Mouse (Mus musculus) liver, postnatal 0 days (tissue): ENCODE data around the gene Rho. TPM values are rescaled to one million over a fixed set of nuclear protein-coding genes. Genes with fewer than 3 reads are reported as not detected.
A peak's percentile ranks its signal among the peaks of the same experiment; 100 is the strongest.

Experiments used
- ATAC-seq: fragments of 200-750 bp; cut with Nextera tagmentation; 2 replicates; pipeline ENCODE4 v1.8.0; 2017; ENCODE audit warnings: mild to moderate bottlenecking, moderate library complexity
- DNase-seq: peaks from one replicate; pipeline ENCODE4 v3.0.0-alpha.2; 2016
- H3K27ac ChIP-seq: fragments of 300-500 bp; sonication (generic); 2 replicates; pipeline ENCODE4 v1.5.1; 2014; ENCODE audit warnings: antibody characterized with exemption, moderate library complexity, mild to moderate bottlenecking, low read depth
- H3K27me3 ChIP-seq: fragments of 300-500 bp; sonication (generic); 2 replicates; pipeline ENCODE4 v1.6.1; 2014; ENCODE audit warnings: low read length, control low read depth, mixed read lengths; ENCODE audit not compliant: insufficient read depth
- H3K36me3 ChIP-seq: fragments of 300-500 bp; sonication (generic); replicated peaks from 2 replicates; pipeline ENCODE4 v1.6.1; 2014; ENCODE audit warnings: mild to moderate bottlenecking, control low read depth, low read length, moderate library complexity, mixed read lengths; ENCODE audit not compliant: insufficient read depth
- H3K4me1 ChIP-seq: fragments of 300-500 bp; sonication (generic); 2 replicates; pipeline ENCODE4 v1.6.1; 2014; ENCODE audit warnings: antibody characterized with exemption, mild to moderate bottlenecking, control low read depth; ENCODE audit not compliant: insufficient read depth
- H3K4me2 ChIP-seq: fragments of 300-500 bp; sonication (generic); 2 replicates; pipeline ENCODE4 v1.6.1; 2014; ENCODE audit warnings: low read depth, mild to moderate bottlenecking, low read length, moderate library complexity, mixed read lengths
- H3K4me3 ChIP-seq: fragments of 300-500 bp; sonication (generic); 2 replicates; pipeline ENCODE4 v1.5.1; 2014; ENCODE audit warnings: low read depth, low read length
- H3K9ac ChIP-seq: fragments of 300-500 bp; sonication (generic); replicated peaks from 2 replicates; pipeline ENCODE4 v1.6.1; 2014; ENCODE audit warnings: mild to moderate bottlenecking, moderate library complexity
- H3K9me3 ChIP-seq: fragments of 300-500 bp; sonication (generic); 2 replicates; pipeline ENCODE4 v1.6.1; 2016; ENCODE audit warnings: mild to moderate bottlenecking, control low read depth, low read length, mixed read lengths
- CTCF ChIP-seq: sonication (generic); IDR thresholded peaks from 2 replicates; pipeline ENCODE4 v1.5.1; 2016; ENCODE audit warnings: antibody characterized with exemption, low read depth
- EP300 ChIP-seq: IDR thresholded peaks from 2 replicates; pipeline ENCODE4 v1.6.1; 2016; ENCODE audit warnings: antibody characterized with exemption, low read depth, mild to moderate bottlenecking
- WGBS: fragments of 180-500 bp; shearing (Covaris S2); extraction: QIAGEN DNeasy Blood & Tissue Kit; methylation state at CpG from one replicate; pipeline ENCODE4 v1.1.7; 2014; ENCODE audit not compliant: insufficient replicate concordance; 5-methylcytosine and 5-hydroxymethylcytosine counted together
- polyA plus RNA-seq: library from polyadenylated mRNA; unstranded; fragments of >200 nt; fragmentation: Nextera tagmentation; extraction: Ambion mirVana; gene quantifications from 2 replicates; pipeline ENCODE4 v1.2.1, GENCODE M21; 2015

Rho gene
- not detected in 2 replicates for polyA plus RNA-seq

- no peaks in the 10 kb centered on the region for H3K36me3 ChIP-seq
- no peaks in the 10 kb centered on the region for H3K27me3 ChIP-seq
- no peak within 1 kb of the TSS for H3K4me3 ChIP-seq
- ATAC-seq: no peak
- no peak within 1 kb of the TSS for H3K27ac ChIP-seq
- H3K4me2 ChIP-seq: no peak within 1 kb of the TSS
- TF ChIP-seq EP300 (no peak), CTCF (no peak)
- H3K9ac ChIP-seq: no peak within 1 kb of the TSS
- 80% methylated on average over 14 of the region's 14 CpGs for WGBS
- H3K4me1 ChIP-seq: no peaks in the 10 kb centered on the region
- no peaks in the 10 kb centered on the region for H3K9me3 ChIP-seq
- DNase-seq: no peak
These were observed at the start of gene Rho for GRCm38 (mm10) chr6:115931639-115932038. TSS of gene Rho (plus strand) at chr6:115931748.

GRCm38 (mm10) chr6:115884018-115884417, 47.5 kb upstream of the Rho start:
- Histone ChIP-seq H3K4me1 (peaks cover 12% of the 10 kb centered on the region), H3K27me3 (no peaks in the 10 kb centered on the region), H3K4me2 (no peak overlapping the region), H3K36me3 (no peaks in the 10 kb centered on the region), H3K9ac (no peak overlapping the region), H3K9me3 (no peaks in the 10 kb centered on the region), H3K27ac (no peak overlapping the region), H3K4me3 (no peak overlapping the region)
- DNase-seq: no peak
- TF ChIP-seq CTCF (no peak), EP300 (no peak)
- ATAC-seq: 0 out of 2 replicates have a peak, but pooled peaks have one; percentile 12

GRCm38 (mm10) chr6:115886894-115887293, 44.7 kb upstream of the Rho start:
- H3K4me3 ChIP-seq: no peak overlapping the region
- H3K27ac ChIP-seq: no peak overlapping the region
- peak; percentile 51 for ATAC-seq
- 20% methylated on average over 4 of the region's 4 CpGs for WGBS
- TF ChIP-seq EP300 (no peak), CTCF (no peak)
- H3K9me3 ChIP-seq: no peaks in the 10 kb centered on the region
- no peaks in the 10 kb centered on the region for H3K36me3 ChIP-seq
- peaks cover 8% of the 10 kb centered on the region for H3K4me1 ChIP-seq
- H3K9ac ChIP-seq: no peak overlapping the region
- H3K4me2 ChIP-seq: no peak overlapping the region
- no peak for DNase-seq
- no peaks in the 10 kb centered on the region for H3K27me3 ChIP-seq

DNA sequence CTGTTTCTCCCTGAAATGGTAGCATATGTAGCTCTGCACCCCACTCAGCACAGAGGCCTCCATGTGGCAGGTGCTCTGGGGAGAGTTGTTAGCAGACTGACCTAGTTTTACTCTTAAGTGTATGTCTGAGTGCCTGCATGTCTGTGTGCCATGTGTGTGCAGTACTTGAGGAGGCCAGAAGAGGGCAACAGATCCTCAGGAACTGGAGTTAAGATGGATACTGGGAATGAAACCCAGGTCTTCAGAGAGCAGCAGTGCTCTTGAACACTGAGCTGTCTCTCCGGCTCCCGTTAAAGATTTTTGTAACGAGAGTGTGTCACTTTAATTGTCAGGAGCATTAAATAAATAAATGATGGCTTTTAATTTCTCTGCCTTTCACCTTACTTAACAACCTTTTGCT, 43.3 kb upstream of the Rho start:
- 90% methylated on average over 3 of the region's 3 CpGs for WGBS
- Histone ChIP-seq H3K4me1 (peaks cover 8% of the 10 kb centered on the region), H3K9ac (no peak overlapping the region), H3K9me3 (no peaks in the 10 kb centered on the region), H3K36me3 (no peaks in the 10 kb centered on the region), H3K27ac (no peak overlapping the region), H3K27me3 (no peaks in the 10 kb centered on the region), H3K4me3 (no peak overlapping the region), H3K4me2 (no peak overlapping the region)
- TF ChIP-seq EP300: no peak
- TF ChIP-seq CTCF: peak; percentile 71
- ATAC-seq: no peak
- peak; percentile 48 for DNase-seq

GRCm38 (mm10) chr6:115890601-115891000, 40.9 kb upstream of the Rho start:
- Histone ChIP-seq H3K4me1 (peaks cover 8% of the 10 kb centered on the region), H3K4me3 (no peak overlapping the region), H3K9ac (no peak overlapping the region), H3K27me3 (no peaks in the 10 kb centered on the region), H3K27ac (no peak overlapping the region), H3K4me2 (no peak overlapping the region), H3K9me3 (no peaks in the 10 kb centered on the region), H3K36me3 (no peaks in the 10 kb centered on the region)
- TF ChIP-seq CTCF: no peak
- no peak for TF ChIP-seq EP300
- no peak for DNase-seq
- WGBS: 75% methylated on average over 8 of the region's 8 CpGs
- no peak for ATAC-seq

- Histone ChIP-seq H3K4me3 (no peak overlapping the region), H3K4me2 (no peak overlapping the region), H3K36me3 (no peaks in the 10 kb centered on the region), H3K27ac (no peak overlapping the region), H3K9ac (no peak overlapping the region), H3K4me1 (peaks cover 8% of the 10 kb centered on the region), H3K9me3 (no peaks in the 10 kb centered on the region), H3K27me3 (no peaks in the 10 kb centered on the region)
- DNase-seq (no peak), ATAC-seq (no peak)
- 74% methylated on average over 6 of the region's 6 CpGs for WGBS
- no peak for TF ChIP-seq EP300
- no peak for TF ChIP-seq CTCF
These were observed 40.5 kb upstream of the Rho start for GRCm38 (mm10) chr6:115891061-115891460.
